Mouse (Mus musculus) thymus, adult 2 months (tissue): ENCODE measurements around the gene Psmd11.

Experiments used
- CTCF ChIP-seq: fragments of 200-500 bp; IDR thresholded peaks from 2 replicates; pipeline ENCODE4 v1.5.1; 2012; ENCODE audit warnings: mild to moderate bottlenecking, control low read depth, low read length, moderate library complexity, borderline replicate concordance; ENCODE audit not compliant: control insufficient read depth, poor library complexity, insufficient read depth; ENCODE audit errors: extremely low read depth
- POLR2A ChIP-seq: fragments of 200-500 bp; IDR thresholded peaks from 2 replicates; pipeline ENCODE4 v1.6.1; 2012; ENCODE audit warnings: mild to moderate bottlenecking, low read length, control low read depth, moderate library complexity; ENCODE audit not compliant: control insufficient read depth, poor library complexity, insufficient read depth; ENCODE audit errors: extremely low read depth

GRCm38 (mm10) chr11:80395930-80396329 lies 32.5 kb upstream of the Psmd11 start:
- TF ChIP-seq CTCF = no peak
- no peak for TF ChIP-seq POLR2A
